In genomic region chr1:55053596-55053995, GRCm38 (mm10) we compare ENCODE assay signal across 9 mouse cellular contexts. TPM values are rescaled to one million over a fixed set of nuclear protein-coding genes. Genes with fewer than 3 reads are reported as not detected.
DNase-seq lines count a peak whose midpoint lies in the region; ATAC-seq and TF ChIP-seq lines count a peak whose summit lies in the region.
"Had no signal": no experiment of that assay in that cellular context is flagged by ENCODE, and none has a peak within 500 bp of the region (broad histone marks: within the 10 kb centered on the region; RNA-seq: fewer than 3 reads in every experiment).

No protein-coding gene starts in this region.

- peaks cover 39% of the 10 kb centered on the region for H3K36me3 ChIP-seq in erythroblast, embryonic 14.5 days (ENCODE audit: control insufficient read depth)
- 0 out of 2 replicates have a peak, but pooled peaks cover 2% of the 10 kb centered on the region for H3K36me3 ChIP-seq in spleen, adult 2 months (ENCODE audit: control insufficient read depth, insufficient read depth, low read length)
- peaks cover 24% of the 10 kb centered on the region for H3K36me3 ChIP-seq in liver, embryonic 12.5 days

- peak overlapping the region; percentile 85 for H3K4me3 ChIP-seq in erythroblast, embryonic 14.5 days (replicated peaks)
- peak overlapping the region; percentile 19; the same call in 1 of the 2 replicates for H3K4me3 ChIP-seq in spleen, adult 2 months (ENCODE audit: extremely low read depth, insufficient read depth, insufficient read length)
- H3K4me3 ChIP-seq in liver, embryonic 12.5 days = peak overlapping the region; percentile 87

- peak overlapping the region; percentile 93 for H3K4me2 ChIP-seq in liver, embryonic 12.5 days

- peaks cover 38% of the 10 kb centered on the region for H3K4me1 ChIP-seq in erythroblast, embryonic 14.5 days (ENCODE audit: control insufficient read depth)
- H3K4me1 ChIP-seq in spleen, adult 2 months (ENCODE audit: control insufficient read depth, insufficient read depth, insufficient read length) = peaks cover 4% of the 10 kb centered on the region; the same call in 1 of the 2 replicates
- peaks cover 30% of the 10 kb centered on the region for H3K4me1 ChIP-seq in liver, embryonic 12.5 days

- no peaks in the 10 kb centered on the region for H3K27me3 ChIP-seq in erythroblast, embryonic 14.5 days (ENCODE audit: control insufficient read depth)
- H3K27me3 ChIP-seq in spleen, adult 2 months (ENCODE audit: control insufficient read depth, insufficient read depth, low read length) = peaks cover 1% of the 10 kb centered on the region; the same call in 1 of the 2 replicates
- H3K27me3 ChIP-seq in liver, embryonic 12.5 days (replicated peaks) = no peaks in the 10 kb centered on the region

- TF ChIP-seq POLR2A in spleen, adult 2 months (IDR thresholded peaks at IDR 0.05; ENCODE audit: low read depth, low read length) = no peak

- H3K27ac ChIP-seq in spleen, adult 2 months (ENCODE audit: insufficient read depth, low read length) = no peak overlapping the region
- peak overlapping the region; percentile 99 for H3K27ac ChIP-seq in liver, embryonic 12.5 days

- ATAC-seq in erythroblast, adult 5-6 weeks (replicated peaks; ENCODE audit: low FRiP score, poor library complexity, severe bottlenecking) = no peak
- ATAC-seq in liver, embryonic 12.5 days = no peak

- WGBS in spleen, adult 2 months = 85% methylated on average over 4 of the region's 4 CpGs
- 61% methylated on average over 4 of the region's 4 CpGs for WGBS in liver, embryonic 12.5 days (ENCODE audit: insufficient replicate concordance)

- no peaks in the 10 kb centered on the region for H3K9me3 ChIP-seq in erythroblast, embryonic 14.5 days (ENCODE audit: control insufficient read depth, low read length)
- no peaks in the 10 kb centered on the region for H3K9me3 ChIP-seq in liver, embryonic 12.5 days (replicated peaks)

- H3K9ac ChIP-seq in liver, embryonic 12.5 days = peak overlapping the region; percentile 83

- DNase-seq in spleen, adult 2 months (ENCODE audit: low read depth in 1 of 2, low spot score in 2 of 2) = no peak
- no peak for DNase-seq in spleen, postnatal 36 days (ENCODE audit: low spot score in 2 of 2)
- no peak for DNase-seq in adrenal gland, postnatal 36 days
- DNase-seq in cerebellum, postnatal 25 days = no peak
- DNase-seq in gastrocnemius, postnatal 4 days (ENCODE audit: low spot score in 2 of 2) = no peak
- DNase-seq: left cerebral cortex, postnatal 4 days had no signal

- TF ChIP-seq CTCF in spleen, adult 2 months (IDR thresholded peaks at IDR 0.05; ENCODE audit: extremely low read depth, insufficient read depth, insufficient read length, insufficient replicate concordance) = no peak

RNA-seq across cellular contexts. Expression of gene Coq10b, which starts 1.0 kb away (rescaled TPM):
- 1.0 and 1.5 TPM in 2 replicates for polyA plus RNA-seq in erythroblast, embryonic 14.5 days (2012)
- total RNA-seq in erythroblast, adult 5-6 weeks (2015; ENCODE audit: low replicate concordance) = 16.3 and 27.3 TPM in 2 replicates
- total RNA-seq in erythroblast, adult 5-6 weeks (2017; ENCODE audit: low replicate concordance) = 24.2 and 35.4 TPM in 2 replicates
- polyA plus RNA-seq in spleen, adult 2 months (2012; rRNA removed) = 3.1 and 3.3 TPM in 2 replicates
- 19.5 TPM in 2 replicates for polyA plus RNA-seq in liver, embryonic 12.5 days (2016; fragmentation: Nextera tagmentation; extraction: Ambion mirVana)
- total RNA-seq in adrenal gland, postnatal 36 days (2021) = 100 to 1,000 TPM; 142 to 168 TPM
- total RNA-seq in gastrocnemius, postnatal 4 days (2021) = 10 to 100 TPM in 1 of 2 experiments, 1 to 10 TPM in 1; 8.9 to 14.2 TPM

RNA-seq across cellular contexts. Expression of gene Sf3b1, which starts 26.3 kb away (rescaled TPM):
- polyA plus RNA-seq in erythroblast, embryonic 14.5 days (2012) = 1.3 and 1.5 TPM in 2 replicates
- 151 and 155 TPM in 2 replicates for total RNA-seq in erythroblast, adult 5-6 weeks (2015; ENCODE audit: low replicate concordance)
- 196 and 224 TPM in 2 replicates for total RNA-seq in erythroblast, adult 5-6 weeks (2017; ENCODE audit: low replicate concordance)
- polyA plus RNA-seq in spleen, adult 2 months (2012; rRNA removed) = 35.5 and 39.0 TPM in 2 replicates
- polyA plus RNA-seq in liver, embryonic 12.5 days (2016; fragmentation: Nextera tagmentation; extraction: Ambion mirVana) = 161 and 169 TPM in 2 replicates
- 100 to 1,000 TPM; 139 to 141 TPM for total RNA-seq in adrenal gland, postnatal 36 days (2021)
- total RNA-seq in gastrocnemius, postnatal 4 days (2021) = 100 to 1,000 TPM; 109 to 130 TPM

RNA-seq across cellular contexts. Expression of gene Hspe1, which starts 34.3 kb away (rescaled TPM):
- 8.0 and 8.4 TPM in 2 replicates for polyA plus RNA-seq in erythroblast, embryonic 14.5 days (2012)
- 62.9 and 95.7 TPM in 2 replicates for total RNA-seq in erythroblast, adult 5-6 weeks (2015; ENCODE audit: low replicate concordance)
- 41.5 and 52.0 TPM in 2 replicates for total RNA-seq in erythroblast, adult 5-6 weeks (2017; ENCODE audit: low replicate concordance)
- polyA plus RNA-seq in spleen, adult 2 months (2012; rRNA removed) = 11.1 and 14.1 TPM in 2 replicates
- polyA plus RNA-seq in liver, embryonic 12.5 days (2016; fragmentation: Nextera tagmentation; extraction: Ambion mirVana) = 637 and 645 TPM in 2 replicates
- 100 to 1,000 TPM; 769 to 795 TPM for total RNA-seq in adrenal gland, postnatal 36 days (2021)
- 100 to 1,000 TPM; 106 to 109 TPM for total RNA-seq in gastrocnemius, postnatal 4 days (2021)

RNA-seq across cellular contexts. Expression of gene Hspd1, which starts 34.4 kb away (rescaled TPM):
- 1.9 and 2.1 TPM in 2 replicates for polyA plus RNA-seq in erythroblast, embryonic 14.5 days (2012)
- 55.1 and 56.2 TPM in 2 replicates for total RNA-seq in erythroblast, adult 5-6 weeks (2015; ENCODE audit: low replicate concordance)
- 56.1 and 87.5 TPM in 2 replicates for total RNA-seq in erythroblast, adult 5-6 weeks (2017; ENCODE audit: low replicate concordance)
- 9.2 and 9.4 TPM in 2 replicates for polyA plus RNA-seq in spleen, adult 2 months (2012; rRNA removed)
- 563 and 590 TPM in 2 replicates for polyA plus RNA-seq in liver, embryonic 12.5 days (2016; fragmentation: Nextera tagmentation; extraction: Ambion mirVana)
- total RNA-seq in adrenal gland, postnatal 36 days (2021) = 1,000 to 10,000 TPM; 1,397 to 1,482 TPM
- 100 to 1,000 TPM; 191 to 196 TPM for total RNA-seq in gastrocnemius, postnatal 4 days (2021)

Comparison
In these comparisons a context has a peak if more than half of its experiments do, and no peak if none do; other contexts are left out.
1. H3K4me3 ChIP-seq: peak in every context shown above with its lines; median percentile 87 in liver, embryonic 12.5 days; 85 in erythroblast, embryonic 14.5 days; 19 in spleen, adult 2 months.
2. RNA of gene Hspe1, which starts 34.3 kb away (total RNA-seq): 769 to 795 TPM in adrenal gland, postnatal 36 days; 106 to 109 TPM in gastrocnemius, postnatal 4 days and 41.5 to 95.7 TPM in erythroblast, adult 5-6 weeks; every median in the first group is over 4 times any median in the second.